ENCODE assay signal across 9 mouse cellular contexts in genomic region chr1:78511621-78512160, GRCm38 (mm10). TPM values are rescaled to one million over a fixed set of nuclear protein-coding genes. Genes with fewer than 3 reads are reported as not detected.
DNase-seq lines count a peak whose midpoint lies in the region; ATAC-seq and TF ChIP-seq lines count a peak whose summit lies in the region.
"Had no signal": no experiment of that assay in that cellular context is flagged by ENCODE, and none has a peak within 500 bp of the region (broad histone marks: within the 10 kb centered on the region; RNA-seq: fewer than 3 reads in every experiment).

Gene BC035947, minus strand, starts transcription at chr1:78512158.

- DNase-seq in adrenal gland, postnatal 14 days = peak; percentile 43
- DNase-seq in kidney, postnatal 14 days = peak; percentile 46
- DNase-seq in gastrocnemius, adult 8-10 months (ENCODE audit: low spot score in 2 of 2) = no peak
- no peak for DNase-seq in spleen, adult 18-20 months

- ATAC-seq in heart, embryonic 15.5 days (replicated peaks; ENCODE audit: insufficient number of reproducible peaks, insufficient read depth, low FRiP score, low read depth) = 0 out of 2 replicates have a peak, but pooled peaks have one; percentile 43
- ATAC-seq in megakaryocyte progenitor cell, adult 5-6 weeks (replicated peaks; ENCODE audit: poor library complexity) = peak; percentile 34; the same call in 1 of the 2 replicates

- no peaks in the 10 kb centered on the region for H3K36me3 ChIP-seq in E14TG2a.4 (ENCODE audit: insufficient read depth, low read length)
- no peaks in the 10 kb centered on the region for H3K36me3 ChIP-seq in heart, embryonic 15.5 days
- H3K36me3 ChIP-seq in testis, adult 2 months (ENCODE audit: control insufficient read depth, insufficient read depth, low read length) = no peaks in the 10 kb centered on the region

- no peak within 1 kb of the TSS for H3K9ac ChIP-seq in heart, embryonic 15.5 days
- H3K9ac ChIP-seq: liver, embryonic 14.5 days had no signal

- H3K27ac ChIP-seq in heart, embryonic 15.5 days = no peak within 1 kb of the TSS
- no peak within 1 kb of the TSS for H3K27ac ChIP-seq in testis, adult 2 months (ENCODE audit: control insufficient read depth, insufficient read depth, low read depth, low read length)
- H3K27ac ChIP-seq: liver, embryonic 14.5 days had no signal

- no peaks in the 10 kb centered on the region for H3K9me3 ChIP-seq in E14TG2a.4 (ENCODE audit: low read length)
- no peaks in the 10 kb centered on the region for H3K9me3 ChIP-seq in heart, embryonic 15.5 days (replicated peaks)

- TF ChIP-seq CTCF in E14TG2a.4 (conservative IDR thresholded peaks at IDR 0.05; ENCODE audit: low read length) = no peak
- no peak for TF ChIP-seq CTCF in testis, adult 2 months (IDR thresholded peaks at IDR 0.05; ENCODE audit: control insufficient read depth, insufficient read depth, insufficient replicate concordance, low read depth, low read length)

- WGBS in heart, embryonic 15.5 days = 2% methylated on average over 25 of the region's 25 CpGs

- TF ChIP-seq POLR2A in testis, adult 2 months (IDR thresholded peaks at IDR 0.05; ENCODE audit: control insufficient read depth, low read depth, low read length) = no peak

- H3K4me2 ChIP-seq in heart, embryonic 15.5 days = peak within 1 kb of the TSS; percentile 67

- peak within 1 kb of the TSS; percentile 74 for H3K4me3 ChIP-seq in E14TG2a.4 (replicated peaks; ENCODE audit: low read length)
- H3K4me3 ChIP-seq in heart, embryonic 15.5 days = peak within 1 kb of the TSS; percentile 39
- H3K4me3 ChIP-seq in testis, adult 2 months (ENCODE audit: control insufficient read depth, low read depth, low read length) = peak within 1 kb of the TSS; percentile 35

- H3K4me1 ChIP-seq in E14TG2a.4 (replicated peaks; ENCODE audit: low read depth, low read length) = peaks cover 18% of the 10 kb centered on the region
- peaks cover 5% of the 10 kb centered on the region for H3K4me1 ChIP-seq in heart, embryonic 15.5 days (replicated peaks)
- peaks cover 5% of the 10 kb centered on the region for H3K4me1 ChIP-seq in testis, adult 2 months (ENCODE audit: control insufficient read depth, insufficient read depth, low read length)

- H3K27me3 ChIP-seq in E14TG2a.4 (ENCODE audit: insufficient read depth, low read length) = peaks cover 30% of the 10 kb centered on the region
- H3K27me3 ChIP-seq in heart, embryonic 15.5 days = peaks cover 23% of the 10 kb centered on the region
- no peaks in the 10 kb centered on the region for H3K27me3 ChIP-seq in testis, adult 2 months (ENCODE audit: control insufficient read depth, insufficient read depth, low read length)

RNA-seq across cellular contexts. Expression of gene BC035947, which starts in this region (rescaled TPM):
- 0.11 and 0.15 TPM in 2 replicates for total RNA-seq in adrenal gland, postnatal 14 days (2021)
- polyA plus RNA-seq in heart, embryonic 15.5 days (2015; fragmentation: Nextera tagmentation; extraction: Ambion mirVana) = 0.04 TPM in 1 of 2 replicates, not detected in the other
- total RNA-seq in megakaryocyte progenitor cell, adult 5-6 weeks (2015) = not detected in 2 replicates
- not detected in 2 replicates for total RNA-seq in megakaryocyte progenitor cell, adult 5-6 weeks (2017)
- polyA plus RNA-seq in testis, adult 2 months (2012; rRNA removed) = 0.28 and 0.42 TPM in 2 replicates
- total RNA-seq in gastrocnemius, adult 8-10 months (2022) = under 1 TPM in 1 of 4 experiments, not detected in 3; 0.09 TPM

Comparison
In these comparisons a context has a peak if more than half of its experiments do, and no peak if none do; other contexts are left out.
1. Peak in DNase-seq in adrenal gland, postnatal 14 days; RNA of the gene not detected or under 1 TPM.
2. Peak in ATAC-seq, H3K4me3 ChIP-seq and H3K4me2 ChIP-seq in heart, embryonic 15.5 days; RNA of the gene not detected or under 1 TPM.
3. Peak in ATAC-seq in megakaryocyte progenitor cell, adult 5-6 weeks; RNA of the gene not detected or under 1 TPM.